In genomic region chr2:145686017-145686416, GRCm38 (mm10) we compare ENCODE assay signal across 16 mouse cellular contexts.
"Had no signal": no experiment of that assay in that cellular context is flagged by ENCODE, and none has a peak within 500 bp of the region (broad histone marks: within the 10 kb centered on the region; RNA-seq: fewer than 3 reads in every experiment).

No protein-coding gene starts in this region.

- H3K9me3 ChIP-seq: liver, embryonic 13.5 days; midbrain, embryonic 12.5 days; midbrain, embryonic 15.5 days; neural tube, embryonic 13.5 days had no signal

- H3K4me3 ChIP-seq: left cerebral cortex, adult 2 months; liver, embryonic 13.5 days; midbrain, embryonic 12.5 days; midbrain, embryonic 15.5 days; neural tube, embryonic 13.5 days had no signal

- H3K27ac ChIP-seq: left cerebral cortex, adult 2 months; liver, embryonic 13.5 days; macrophage; midbrain, embryonic 12.5 days; midbrain, embryonic 15.5 days; neural tube, embryonic 13.5 days had no signal

- DNase-seq: kidney, postnatal 14 days; layer of hippocampus, postnatal 36 days; liver, embryonic 13.5 days; lung, embryonic 14.5 days; retina, postnatal 1 day; right cerebral cortex, postnatal 25 days; spleen, adult 18-20 months; thymus, adult 18-20 months; thymus, postnatal 36 days had no signal

- ATAC-seq: intestine, postnatal 0 days; lung, postnatal 0 days; midbrain, embryonic 15.5 days had no signal

- H3K9ac ChIP-seq: liver, embryonic 13.5 days; lung, embryonic 14.5 days; midbrain, embryonic 12.5 days; midbrain, embryonic 15.5 days; neural tube, embryonic 13.5 days had no signal

- H3K36me3 ChIP-seq: liver, embryonic 13.5 days; midbrain, embryonic 12.5 days; midbrain, embryonic 15.5 days; neural tube, embryonic 13.5 days had no signal

- H3K4me2 ChIP-seq: liver, embryonic 13.5 days; lung, embryonic 14.5 days; midbrain, embryonic 12.5 days; midbrain, embryonic 15.5 days; neural tube, embryonic 13.5 days had no signal

- H3K27me3 ChIP-seq: liver, embryonic 13.5 days; midbrain, embryonic 12.5 days; midbrain, embryonic 15.5 days; neural tube, embryonic 13.5 days had no signal

- H3K4me1 ChIP-seq: liver, embryonic 13.5 days; midbrain, embryonic 12.5 days; midbrain, embryonic 15.5 days had no signal
